Mouse (Mus musculus): ENCODE results near the gene Actn4. TPM values are rescaled to one million over a fixed set of nuclear protein-coding genes. Genes with fewer than 3 reads are reported as not detected.
"Not testable (repeated sequence)": the region's sequence is repeated elsewhere in the genome, so short reads cannot be mapped to it uniquely, and the experiment has no call there.

Actn4 gene
- polyA plus RNA-seq, 1 experiment from 2014 or later, result 126 TPM

- H3K9me3 ChIP-seq (replicated peaks), result no peaks in the 10 kb centered on the region
- no peak overlapping the region for H3K27ac ChIP-seq (replicated peaks)
- no peak overlapping the region for H3K4me2 ChIP-seq
- H3K27me3 ChIP-seq, result peaks cover 30% of the 10 kb centered on the region
- H3K4me1 ChIP-seq (replicated peaks), result peaks cover 6% of the 10 kb centered on the region
- no peak overlapping the region for H3K9ac ChIP-seq
- 66% methylated on average over 11 of the region's 11 CpGs for WGBS (ENCODE audit: insufficient replicate concordance)
- H3K4me3 ChIP-seq (replicated peaks), result no peak overlapping the region
- H3K36me3 ChIP-seq (replicated peaks), result no peaks in the 10 kb centered on the region
- ATAC-seq (ENCODE audit: insufficient read depth), result no peak
Observed at GRCm38 (mm10) chr7:28883039-28883438, 79.1 kb downstream of the Actn4 start.

GRCm38 (mm10) chr7:28881199-28881598 is 80.9 kb downstream of the Actn4 start, which contains the start of gene Capn12:
Gene Capn12, plus strand, starts transcription at chr7:28881422.
- Histone ChIP-seq H3K9me3 (replicated peaks) (no peaks in the 10 kb centered on the region), H3K4me3 (replicated peaks) (no peak within 1 kb of the TSS), H3K27ac (replicated peaks) (no peak within 1 kb of the TSS), H3K4me1 (replicated peaks) (peaks cover 25% of the 10 kb centered on the region), H3K27me3 (peaks cover 12% of the 10 kb centered on the region), H3K9ac (no peak within 1 kb of the TSS), H3K4me2 (no peak within 1 kb of the TSS), H3K36me3 (replicated peaks) (no peaks in the 10 kb centered on the region)
- no peak for ATAC-seq (ENCODE audit: insufficient read depth)
- WGBS (ENCODE audit: insufficient replicate concordance), result 42% methylated on average over 13 of the region's 13 CpGs

- Histone ChIP-seq H3K4me1 (replicated peaks) (peaks cover 28% of the 10 kb centered on the region), H3K9me3 (replicated peaks) (no peaks in the 10 kb centered on the region), H3K27me3 (peaks cover 5% of the 10 kb centered on the region; the same call in 1 of the 2 replicates), H3K9ac (no peak overlapping the region), H3K27ac (replicated peaks) (no peak overlapping the region), H3K4me2 (no peak overlapping the region), H3K36me3 (replicated peaks) (no peaks in the 10 kb centered on the region), H3K4me3 (replicated peaks) (no peak overlapping the region)
- ATAC-seq (ENCODE audit: insufficient read depth), result no peak
- 76% methylated on average over 10 of the region's 10 CpGs for WGBS (ENCODE audit: insufficient replicate concordance)
Observed at GRCm38 (mm10) chr7:28880554-28880953, 81.6 kb downstream of the Actn4 start.

GRCm38 (mm10) chr7:28879606-28880005 is 82.5 kb downstream of the Actn4 start:
- no peak for ATAC-seq (ENCODE audit: insufficient read depth)

GRCm38 (mm10) chr7:28877856-28878255 is 84.3 kb downstream of the Actn4 start:
- 68% methylated on average over 4 of the region's 4 CpGs for WGBS (ENCODE audit: insufficient replicate concordance)
- no peaks in the 10 kb centered on the region for H3K36me3 ChIP-seq (replicated peaks)
- peak overlapping the region; percentile 72 for H3K27ac ChIP-seq (replicated peaks)
- H3K4me3 ChIP-seq (replicated peaks), result no peak overlapping the region
- peaks cover 28% of the 10 kb centered on the region for H3K4me1 ChIP-seq (replicated peaks)
- no peak for ATAC-seq (ENCODE audit: insufficient read depth)
- H3K9me3 ChIP-seq (replicated peaks), result no peaks in the 10 kb centered on the region
- no peak overlapping the region; the same call in 1 of the 2 replicates for H3K4me2 ChIP-seq
- no peak overlapping the region for H3K9ac ChIP-seq
- 0 out of 2 replicates have a peak, but pooled peaks cover 4% of the 10 kb centered on the region for H3K27me3 ChIP-seq

More at GRCm38 (mm10) chr7:28879606-28880005, 82.5 kb downstream of the Actn4 start:
- H3K9me3 ChIP-seq (replicated peaks), result no peaks in the 10 kb centered on the region
- no peak overlapping the region for H3K4me2 ChIP-seq
- H3K4me1 ChIP-seq (replicated peaks), result peaks cover 28% of the 10 kb centered on the region
- no peaks in the 10 kb centered on the region for H3K27me3 ChIP-seq
- no peak overlapping the region for H3K9ac ChIP-seq
- H3K4me3 ChIP-seq (replicated peaks), result no peak overlapping the region
- 74% methylated on average over 7 of the region's 7 CpGs for WGBS (ENCODE audit: insufficient replicate concordance)
- H3K27ac ChIP-seq (replicated peaks), result no peak overlapping the region
- H3K36me3 ChIP-seq (replicated peaks), result no peaks in the 10 kb centered on the region

GRCm38 (mm10) chr7:28877155-28877554 is 85.0 kb downstream of the Actn4 start:
- no peak overlapping the region for H3K4me3 ChIP-seq (replicated peaks)
- H3K27me3 ChIP-seq, result 0 out of 2 replicates have a peak, but pooled peaks cover 4% of the 10 kb centered on the region
- H3K9me3 ChIP-seq (replicated peaks), result no peaks in the 10 kb centered on the region
- H3K4me2 ChIP-seq, result no peak overlapping the region
- WGBS (ENCODE audit: insufficient replicate concordance), result 36% methylated on average over 7 of the region's 7 CpGs
- no peaks in the 10 kb centered on the region for H3K36me3 ChIP-seq (replicated peaks)
- peaks cover 28% of the 10 kb centered on the region for H3K4me1 ChIP-seq (replicated peaks)
- peak overlapping the region; percentile 72 for H3K27ac ChIP-seq (replicated peaks)
- ATAC-seq (ENCODE audit: insufficient read depth), result peak; percentile 90
- H3K9ac ChIP-seq, result no peak overlapping the region

- WGBS (ENCODE audit: insufficient replicate concordance), result 69% methylated on average over 4 of the region's 4 CpGs
- 0 out of 2 replicates have a peak, but pooled peaks cover 4% of the 10 kb centered on the region for H3K27me3 ChIP-seq
- H3K9me3 ChIP-seq (replicated peaks), result no peaks in the 10 kb centered on the region
- no peak overlapping the region for H3K4me2 ChIP-seq
- no peak for ATAC-seq (ENCODE audit: insufficient read depth)
- H3K9ac ChIP-seq, result no peak overlapping the region
- H3K27ac ChIP-seq (replicated peaks), result no peak overlapping the region
- no peaks in the 10 kb centered on the region for H3K36me3 ChIP-seq (replicated peaks)
- peaks cover 28% of the 10 kb centered on the region for H3K4me1 ChIP-seq (replicated peaks)
- no peak overlapping the region for H3K4me3 ChIP-seq (replicated peaks)
Observed at GRCm38 (mm10) chr7:28876099-28876498, 86.0 kb downstream of the Actn4 start.

- no peak overlapping the region for H3K9ac ChIP-seq
- H3K36me3 ChIP-seq (replicated peaks), result no peaks in the 10 kb centered on the region
- no peak overlapping the region for H3K4me2 ChIP-seq
- no peaks in the 10 kb centered on the region for H3K9me3 ChIP-seq (replicated peaks)
- 42% methylated on average over 2 of the region's 2 CpGs for WGBS (ENCODE audit: insufficient replicate concordance)
- peaks cover 26% of the 10 kb centered on the region for H3K4me1 ChIP-seq (replicated peaks)
- H3K4me3 ChIP-seq (replicated peaks), result no peak overlapping the region
- H3K27ac ChIP-seq (replicated peaks), result no peak overlapping the region
- ATAC-seq (ENCODE audit: insufficient read depth), result no peak
- H3K27me3 ChIP-seq, result 0 out of 2 replicates have a peak, but pooled peaks cover 4% of the 10 kb centered on the region
Observed at GRCm38 (mm10) chr7:28874565-28874964, 87.6 kb downstream of the Actn4 start.

GRCm38 (mm10) chr7:28870901-28871664 is 91.1 kb downstream of the Actn4 start:
- no peak overlapping the region for H3K4me2 ChIP-seq
- H3K27ac ChIP-seq (replicated peaks), result no peak overlapping the region
- H3K36me3 ChIP-seq (replicated peaks), result no peaks in the 10 kb centered on the region
- ATAC-seq (ENCODE audit: insufficient read depth), result no peak
- 67% methylated on average over 24 of the region's 24 CpGs for WGBS (ENCODE audit: insufficient replicate concordance)
- 0 out of 2 replicates have a peak, but pooled peaks cover 4% of the 10 kb centered on the region for H3K27me3 ChIP-seq
- no peak overlapping the region for H3K9ac ChIP-seq
- H3K4me1 ChIP-seq (replicated peaks), result peaks cover 19% of the 10 kb centered on the region
- H3K9me3 ChIP-seq (replicated peaks), result no peaks in the 10 kb centered on the region
- H3K4me3 ChIP-seq (replicated peaks), result no peak overlapping the region

GRCm38 (mm10) chr7:28867508-28868340 is 94.4 kb downstream of the Actn4 start:
- not testable (repeated sequence) for H3K36me3 ChIP-seq (replicated peaks); H3K9ac ChIP-seq; H3K27me3 ChIP-seq; H3K9me3 ChIP-seq (replicated peaks)
- H3K4me2 ChIP-seq, result peak overlapping the region; percentile 71
- H3K4me1 ChIP-seq (replicated peaks), result peaks cover 33% of the 10 kb centered on the region
- H3K27ac ChIP-seq (replicated peaks), result peak overlapping the region; percentile 53; the same call in 1 of the 2 replicates
- peak overlapping the region; percentile 44 for H3K4me3 ChIP-seq (replicated peaks)
- WGBS (ENCODE audit: insufficient replicate concordance), result 18% methylated on average over 23 of the region's 23 CpGs
- ATAC-seq (ENCODE audit: insufficient read depth), result peak; percentile 54; the same call in 1 of the 2 replicates

Measured in liver, embryonic 15.5 days (tissue).